Mouse (Mus musculus) heart, adult 2 months (tissue): ENCODE measurements around the gene Trio.
"Not testable (repeated sequence)": the region's sequence is repeated elsewhere in the genome, so short reads cannot be mapped to it uniquely, and the experiment has no call there.

ENCODE experiments used
- CTCF ChIP-seq: fragments of 200-600 bp; IDR thresholded peaks from 2 replicates; pipeline ENCODE4 v1.8.1; 2022; ENCODE audit warnings: antibody characterized with exemption, mild to moderate bottlenecking, moderate library complexity
- EP300 ChIP-seq: fragments of 200-500 bp; IDR thresholded peaks from 2 replicates; pipeline ENCODE4 v1.6.1; 2011; ENCODE audit warnings: low read depth, low read length, control low read depth; ENCODE audit not compliant: insufficient read depth
- POLR2A ChIP-seq: fragments of 200-500 bp; IDR thresholded peaks from 2 replicates; pipeline ENCODE4 v1.6.1; 2011; ENCODE audit warnings: mild to moderate bottlenecking, low read depth, low read length, control low read depth; ENCODE audit not compliant: insufficient read depth

DNA sequence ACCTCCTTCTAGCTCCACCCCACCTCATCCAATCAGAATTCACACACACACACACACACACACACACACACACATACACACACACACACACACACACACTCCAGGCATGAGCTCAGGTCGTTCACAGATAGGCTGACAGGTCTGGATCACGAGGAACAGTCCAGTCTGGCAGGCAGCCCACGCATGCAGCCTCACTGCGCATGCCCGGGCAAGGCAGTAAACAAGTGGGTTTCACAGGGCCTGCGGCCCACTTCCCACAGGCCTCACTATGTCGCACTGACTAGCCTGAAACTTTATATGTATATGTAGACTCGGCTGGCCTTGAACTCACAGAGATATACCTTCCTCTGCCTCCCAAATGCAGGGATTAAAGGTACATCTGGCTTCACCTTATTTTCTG lies 305.4 kb downstream of the Trio start:
- not testable (repeated sequence) for TF ChIP-seq POLR2A, CTCF, EP300
